Mouse (Mus musculus) lung, adult 10 weeks (tissue): ENCODE data around the gene Ccdc27. TPM values are rescaled to one million over a fixed set of nuclear protein-coding genes. Genes with fewer than 3 reads are reported as not detected.

Source experiments
- polyA plus RNA-seq: library from polyadenylated mRNA; stranded (reverse); fragments of 350-450 nt; fragmentation: Illumina TruSeq; extraction: RNeasy Lipid Tissue Mini Kit (QIAGEN cat#74804); gene quantifications from one replicate; pipeline ENCODE4 v1.2.3, GENCODE M21; 2014; ENCODE audit warnings: low read depth, low replicate concordance; ENCODE audit not compliant: insufficient read depth

The Ccdc27 gene
- polyA plus RNA-seq = not detected

GRCm38 (mm10) chr4:154042577-154042976 lies at the start of gene Ccdc27:
TSS of gene Ccdc27 (minus strand) at chr4:154042677.

GRCm38 (mm10) chr4:154025641-154026440 lies 16.6 kb downstream of the Ccdc27 start, which contains the start of gene Smim1:
TSS of gene Smim1 (minus strand) at chr4:154026230.

GRCm38 (mm10) chr4:154011646-154012089 lies 30.8 kb downstream of the Ccdc27 start, which contains the start of gene Lrrc47:
TSS of gene Lrrc47 (plus strand) at chr4:154011731.

Other genes starting within 250 kb of the Ccdc27 start
- gene A430005L14Rik, start 85.4 kb downstream of the Ccdc27 start, polyA plus RNA-seq = 37.7 TPM
- 4.7 TPM for gene Dffb, start 67.6 kb downstream of the Ccdc27 start, polyA plus RNA-seq
- 8.4 TPM for gene Cep104, start 67.5 kb downstream of the Ccdc27 start, polyA plus RNA-seq
- 18.3 TPM for gene Lrrc47, start 30.9 kb downstream of the Ccdc27 start, polyA plus RNA-seq
- 64.4 TPM for gene Smim1, start 16.4 kb downstream of the Ccdc27 start, polyA plus RNA-seq
- gene Trp73, start 97.5 kb upstream of the Ccdc27 start, polyA plus RNA-seq = 2.7 TPM
- gene Wrap73, start 99.7 kb upstream of the Ccdc27 start, polyA plus RNA-seq = 11.6 TPM
- gene Tprgl, start 118.0 kb upstream of the Ccdc27 start, polyA plus RNA-seq = 190 TPM
- 26.4 TPM for gene Megf6, start 128.1 kb upstream of the Ccdc27 start, polyA plus RNA-seq